Mouse (Mus musculus) liver, postnatal 0 days (tissue): ENCODE results near the gene Rps6ka2. TPM values are rescaled to one million over a fixed set of nuclear protein-coding genes. Genes with fewer than 3 reads are reported as not detected.

ENCODE experiments used
- ATAC-seq: fragments of 200-750 bp; cut with Nextera tagmentation; 2 replicates; pipeline ENCODE4 v1.8.0; 2017; ENCODE audit warnings: mild to moderate bottlenecking, moderate library complexity
- DNase-seq: peaks from one replicate; pipeline ENCODE4 v3.0.0-alpha.2; 2016
- H3K27ac ChIP-seq: fragments of 300-500 bp; sonication (generic); 2 replicates; pipeline ENCODE4 v1.5.1; 2014; ENCODE audit warnings: antibody characterized with exemption, moderate library complexity, mild to moderate bottlenecking, low read depth
- H3K27me3 ChIP-seq: fragments of 300-500 bp; sonication (generic); 2 replicates; pipeline ENCODE4 v1.6.1; 2014; ENCODE audit warnings: low read length, control low read depth, mixed read lengths; ENCODE audit not compliant: insufficient read depth
- H3K36me3 ChIP-seq: fragments of 300-500 bp; sonication (generic); replicated peaks from 2 replicates; pipeline ENCODE4 v1.6.1; 2014; ENCODE audit warnings: mild to moderate bottlenecking, control low read depth, low read length, moderate library complexity, mixed read lengths; ENCODE audit not compliant: insufficient read depth
- H3K4me1 ChIP-seq: fragments of 300-500 bp; sonication (generic); 2 replicates; pipeline ENCODE4 v1.6.1; 2014; ENCODE audit warnings: antibody characterized with exemption, mild to moderate bottlenecking, control low read depth; ENCODE audit not compliant: insufficient read depth
- H3K4me2 ChIP-seq: fragments of 300-500 bp; sonication (generic); 2 replicates; pipeline ENCODE4 v1.6.1; 2014; ENCODE audit warnings: low read depth, mild to moderate bottlenecking, low read length, moderate library complexity, mixed read lengths
- H3K4me3 ChIP-seq: fragments of 300-500 bp; sonication (generic); 2 replicates; pipeline ENCODE4 v1.5.1; 2014; ENCODE audit warnings: low read depth, low read length
- H3K9ac ChIP-seq: fragments of 300-500 bp; sonication (generic); replicated peaks from 2 replicates; pipeline ENCODE4 v1.6.1; 2014; ENCODE audit warnings: mild to moderate bottlenecking, moderate library complexity
- H3K9me3 ChIP-seq: fragments of 300-500 bp; sonication (generic); 2 replicates; pipeline ENCODE4 v1.6.1; 2016; ENCODE audit warnings: mild to moderate bottlenecking, control low read depth, low read length, mixed read lengths
- CTCF ChIP-seq: sonication (generic); IDR thresholded peaks from 2 replicates; pipeline ENCODE4 v1.5.1; 2016; ENCODE audit warnings: antibody characterized with exemption, low read depth
- EP300 ChIP-seq: IDR thresholded peaks from 2 replicates; pipeline ENCODE4 v1.6.1; 2016; ENCODE audit warnings: antibody characterized with exemption, low read depth, mild to moderate bottlenecking
- WGBS: fragments of 180-500 bp; shearing (Covaris S2); extraction: QIAGEN DNeasy Blood & Tissue Kit; methylation state at CpG from one replicate; pipeline ENCODE4 v1.1.7; 2014; ENCODE audit not compliant: insufficient replicate concordance; 5-methylcytosine and 5-hydroxymethylcytosine counted together
- polyA plus RNA-seq: library from polyadenylated mRNA; unstranded; fragments of >200 nt; fragmentation: Nextera tagmentation; extraction: Ambion mirVana; gene quantifications from 2 replicates; pipeline ENCODE4 v1.2.1, GENCODE M21; 2015

The Rps6ka2 gene
- polyA plus RNA-seq, 1 experiment from 2014 or later, result 1.2 TPM

DNA sequence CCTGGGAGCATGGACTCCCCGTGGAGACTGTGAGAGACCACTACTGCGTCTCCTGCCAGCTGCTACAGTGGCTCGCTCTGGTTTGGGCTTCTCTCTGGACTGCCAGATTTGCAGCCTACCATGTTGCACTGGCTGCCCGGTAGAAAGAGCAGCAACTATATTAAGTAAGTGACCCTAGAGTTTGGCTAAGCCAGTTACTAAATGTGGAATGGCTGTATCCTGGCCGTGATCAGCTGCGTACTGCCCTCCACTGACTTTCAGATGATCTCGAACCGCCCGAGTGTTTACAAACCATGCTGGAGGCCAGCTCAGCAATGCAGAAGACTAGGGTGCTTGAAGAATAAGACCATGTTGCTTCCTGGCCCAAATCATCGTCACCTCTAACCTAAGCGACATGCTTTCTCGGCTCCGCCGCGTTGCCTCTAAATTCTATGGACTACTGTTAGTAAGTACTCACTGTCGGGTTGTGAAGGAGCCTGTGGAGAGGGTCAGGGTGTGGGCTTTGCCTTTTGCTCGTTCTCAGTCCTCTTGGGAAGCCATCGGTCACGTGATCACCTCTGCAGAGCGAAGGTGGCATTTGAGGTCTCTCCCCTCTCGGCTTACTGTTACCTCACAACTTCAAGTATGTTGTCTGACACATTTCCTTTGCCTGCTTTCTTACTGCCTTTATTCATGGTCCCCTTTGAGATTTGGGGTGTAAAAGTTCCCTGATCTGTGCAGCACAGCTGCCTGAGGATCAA lies 31.6 kb upstream of the Rps6ka2 start:
- no peaks in the 10 kb centered on the region for H3K36me3 ChIP-seq
- 75% methylated on average over 21 of the region's 21 CpGs for WGBS
- DNase-seq (no peak), ATAC-seq (no peak)
- no peak overlapping the region for H3K4me2 ChIP-seq
- no peak for TF ChIP-seq CTCF
- TF ChIP-seq EP300, result no peak
- H3K27me3 ChIP-seq, result no peaks in the 10 kb centered on the region
- H3K4me1 ChIP-seq, result no peaks in the 10 kb centered on the region
- no peak overlapping the region for H3K27ac ChIP-seq
- no peak overlapping the region for H3K9ac ChIP-seq
- H3K4me3 ChIP-seq, result no peak overlapping the region
- H3K9me3 ChIP-seq, result no peaks in the 10 kb centered on the region

DNA sequence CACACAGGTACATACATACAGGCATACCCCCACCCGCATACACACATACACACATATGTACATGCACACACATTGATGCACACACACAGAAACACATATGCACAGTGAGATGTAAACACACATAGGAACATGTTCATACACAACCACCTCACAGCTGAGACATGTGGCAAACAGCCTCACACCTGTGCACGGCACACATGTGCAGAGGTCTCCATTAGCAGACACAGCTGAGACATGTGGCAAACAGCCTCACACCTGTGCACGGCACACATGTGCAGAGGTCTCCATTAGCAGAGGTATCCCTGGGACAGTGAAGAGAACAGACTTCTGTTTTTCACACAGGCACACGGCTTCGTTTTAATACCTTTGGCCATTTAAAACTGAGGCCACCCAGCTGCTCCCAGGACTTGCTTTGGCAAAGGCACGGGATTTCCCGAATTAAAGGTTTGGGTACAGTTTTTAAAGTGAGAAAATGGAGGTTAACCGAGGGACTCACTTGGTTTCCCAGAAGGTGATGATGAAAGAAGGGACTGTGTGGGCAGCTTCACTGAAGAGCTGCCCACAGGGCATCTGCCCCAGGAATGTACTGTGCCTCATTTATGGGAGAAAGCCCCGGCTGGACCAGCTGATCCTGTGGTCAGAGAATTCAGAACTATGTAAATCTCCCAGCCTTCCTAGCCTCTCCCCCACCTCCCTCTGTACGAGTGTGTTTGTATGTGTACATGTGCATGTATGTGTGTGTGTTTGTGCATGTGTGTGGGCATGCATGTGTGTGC lies 29.3 kb upstream of the Rps6ka2 start:
- TF ChIP-seq EP300, result no peak
- no peak for TF ChIP-seq CTCF
- Histone ChIP-seq H3K4me1 (no peaks in the 10 kb centered on the region), H3K9me3 (no peaks in the 10 kb centered on the region), H3K9ac (no peak overlapping the region), H3K36me3 (no peaks in the 10 kb centered on the region), H3K4me2 (no peak overlapping the region), H3K4me3 (no peak overlapping the region), H3K27me3 (no peaks in the 10 kb centered on the region), H3K27ac (no peak overlapping the region)
- 76% methylated on average over 10 of the region's 10 CpGs for WGBS
- ATAC-seq (no peak), DNase-seq (no peak)

- ATAC-seq (no peak), DNase-seq (no peak)
- H3K9me3 ChIP-seq, result no peaks in the 10 kb centered on the region
- H3K36me3 ChIP-seq, result no peaks in the 10 kb centered on the region
- WGBS, result 49% methylated on average over 4 of the region's 4 CpGs
- TF ChIP-seq EP300 (no peak), CTCF (no peak)
- H3K9ac ChIP-seq, result no peak overlapping the region
- H3K4me1 ChIP-seq, result no peaks in the 10 kb centered on the region; the same call in 1 of the 2 replicates
- no peak overlapping the region for H3K4me2 ChIP-seq
- H3K4me3 ChIP-seq, result no peak overlapping the region
- no peak overlapping the region for H3K27ac ChIP-seq
- H3K27me3 ChIP-seq, result no peaks in the 10 kb centered on the region
Observed at GRCm38 (mm10) chr17:7142367-7142766, 27.5 kb upstream of the Rps6ka2 start.

DNA sequence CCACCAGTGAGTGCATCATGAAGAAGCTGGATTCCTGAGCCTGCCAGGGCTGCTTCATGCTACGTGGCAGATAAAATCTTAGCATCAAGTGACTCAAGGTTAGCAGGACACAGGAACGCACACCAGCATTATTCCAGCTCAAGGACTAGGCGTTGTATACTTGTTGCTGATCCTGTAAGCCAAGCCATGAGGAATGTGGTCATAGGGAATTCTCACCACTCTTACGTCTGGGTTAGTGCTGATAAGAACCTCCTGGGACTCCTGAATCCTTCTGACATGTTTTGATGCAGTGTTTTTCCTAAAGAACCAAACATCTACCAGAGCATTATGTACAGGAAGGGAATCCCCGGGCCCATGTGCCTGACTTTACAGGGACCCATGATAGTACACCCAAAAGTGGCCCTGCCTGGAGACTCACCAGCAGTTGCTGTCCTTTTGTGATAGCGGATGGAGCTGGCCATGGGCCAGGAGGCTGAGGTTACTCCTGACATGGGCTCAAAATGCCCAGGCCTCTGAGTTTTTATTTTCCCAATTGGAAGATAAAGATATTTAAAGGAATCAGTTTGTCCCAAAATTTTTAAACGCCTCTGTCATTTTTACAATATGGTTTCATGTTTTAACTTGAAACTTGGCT lies 25.9 kb upstream of the Rps6ka2 start:
- no peak for DNase-seq
- TF ChIP-seq EP300, result no peak
- no peak for TF ChIP-seq CTCF
- Histone ChIP-seq H3K4me3 (no peak overlapping the region), H3K36me3 (no peaks in the 10 kb centered on the region), H3K9ac (no peak overlapping the region), H3K27ac (no peak overlapping the region), H3K4me1 (no peaks in the 10 kb centered on the region; the same call in 1 of the 2 replicates), H3K27me3 (no peaks in the 10 kb centered on the region), H3K9me3 (no peaks in the 10 kb centered on the region), H3K4me2 (no peak overlapping the region)
- no peak for ATAC-seq
- WGBS, result 58% methylated on average over 7 of the region's 7 CpGs

DNA sequence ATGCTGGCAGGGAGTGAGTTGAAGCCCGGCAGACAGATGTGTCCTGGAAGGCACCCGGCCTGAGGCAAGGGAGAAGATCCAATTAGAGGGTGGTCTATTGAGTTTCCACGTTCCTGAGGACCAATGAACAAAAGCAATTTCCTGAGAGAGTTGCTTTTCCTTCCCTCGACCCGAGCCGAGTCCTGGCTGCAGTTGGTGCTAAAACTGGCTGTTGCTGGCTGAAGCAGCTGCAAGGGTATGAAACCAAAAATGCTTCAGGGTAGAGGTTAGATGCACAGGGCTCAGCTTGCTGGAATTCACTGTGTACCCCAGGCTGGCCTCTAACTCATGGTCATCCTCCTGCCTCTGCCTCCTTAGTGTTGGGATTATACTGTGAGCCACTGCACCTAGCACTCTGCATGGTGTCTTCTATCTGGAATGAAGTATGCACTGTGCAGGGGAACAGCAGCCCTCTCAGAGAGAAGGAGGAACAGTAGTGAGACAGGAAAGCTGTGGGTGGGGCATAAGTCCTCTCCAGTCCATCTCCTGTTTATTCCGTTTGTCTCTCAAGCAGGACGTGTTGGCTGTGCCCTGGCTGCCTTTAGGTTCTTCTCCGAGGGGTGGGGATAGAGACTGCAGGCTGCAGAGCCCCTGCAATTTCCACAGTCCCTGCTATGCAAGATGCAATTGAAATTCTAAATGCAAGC lies 24.4 kb upstream of the Rps6ka2 start:
- no peak for ATAC-seq
- TF ChIP-seq EP300 (no peak), CTCF (no peak)

DNA sequence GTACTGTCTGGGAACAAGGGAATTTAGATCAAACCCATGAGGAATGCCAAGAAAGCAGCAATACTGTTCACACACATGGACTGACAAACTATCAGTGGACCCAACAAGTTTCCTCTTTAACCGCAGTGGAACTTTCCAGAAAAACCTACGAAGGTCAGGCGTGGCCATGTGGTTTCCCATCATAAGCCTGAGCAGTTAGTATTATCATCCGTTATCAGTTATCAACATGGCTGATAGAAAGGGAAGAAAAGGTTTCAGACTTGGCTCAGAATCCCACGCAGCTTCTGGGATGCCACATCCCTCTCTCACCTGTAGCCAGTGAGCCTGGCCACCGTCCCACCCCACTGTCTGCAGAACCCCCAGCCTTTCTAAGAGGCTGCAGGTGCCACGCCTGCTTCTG lies 23.4 kb upstream of the Rps6ka2 start:
- ATAC-seq (no peak), DNase-seq (no peak)
- H3K27me3 ChIP-seq, result no peaks in the 10 kb centered on the region
- H3K27ac ChIP-seq, result no peak overlapping the region
- no peak overlapping the region for H3K4me2 ChIP-seq
- 65% methylated on average over 7 of the region's 7 CpGs for WGBS
- H3K9me3 ChIP-seq, result no peaks in the 10 kb centered on the region
- H3K4me3 ChIP-seq, result no peak overlapping the region
- no peaks in the 10 kb centered on the region; the same call in 1 of the 2 replicates for H3K4me1 ChIP-seq
- no peak for TF ChIP-seq CTCF
- TF ChIP-seq EP300, result no peak
- no peaks in the 10 kb centered on the region for H3K36me3 ChIP-seq
- H3K9ac ChIP-seq, result no peak overlapping the region

More for the DNA sequence above, 24.4 kb upstream of the Rps6ka2 start:
- no peaks in the 10 kb centered on the region; the same call in 1 of the 2 replicates for H3K4me1 ChIP-seq
- H3K4me2 ChIP-seq, result no peak overlapping the region
- no peaks in the 10 kb centered on the region for H3K27me3 ChIP-seq
- H3K27ac ChIP-seq, result no peak overlapping the region
- DNase-seq, result no peak
- no peaks in the 10 kb centered on the region for H3K9me3 ChIP-seq
- H3K4me3 ChIP-seq, result no peak overlapping the region
- H3K9ac ChIP-seq, result no peak overlapping the region
- WGBS, result 23% methylated on average over 9 of the region's 9 CpGs
- H3K36me3 ChIP-seq, result no peaks in the 10 kb centered on the region
